Mouse (Mus musculus): ENCODE measurements around the gene Pmpca.

Gene Pmpca

GRCm38 (mm10) chr2:26429851-26430250 lies 40.7 kb downstream of the Pmpca start:
- in situ Hi-C loops (cut with MseI, MboI) = no loop called here

GRCm38 (mm10) chr2:26434791-26435572 lies 45.8 kb downstream of the Pmpca start:
- in situ Hi-C loops (cut with MseI, MboI) = no loop called here

GRCm38 (mm10) chr2:26437221-26437620 lies 48.1 kb downstream of the Pmpca start:
- in situ Hi-C loops (cut with MseI, MboI) = no loop called here

GRCm38 (mm10) chr2:26438373-26438772 lies 49.2 kb downstream of the Pmpca start:
- in situ Hi-C loops (cut with MseI, MboI) = no loop called here

GRCm38 (mm10) chr2:26439671-26440070 lies 50.5 kb downstream of the Pmpca start:
- in situ Hi-C loops (cut with MseI, MboI) = no loop called here

GRCm38 (mm10) chr2:26441261-26441660 lies 52.1 kb downstream of the Pmpca start:
- in situ Hi-C loops (cut with MseI, MboI) = no loop called here

- in situ Hi-C loops (cut with MseI, MboI) = no loop called here
Observed at GRCm38 (mm10) chr2:26441688-26442087, 52.5 kb downstream of the Pmpca start.

GRCm38 (mm10) chr2:26442843-26443242 lies 53.7 kb downstream of the Pmpca start:
- in situ Hi-C loops (cut with MseI, MboI) = no loop called here

- in situ Hi-C loops (cut with MseI, MboI) = no loop called here
Observed at GRCm38 (mm10) chr2:26443876-26444275, 54.7 kb downstream of the Pmpca start.

GRCm38 (mm10) chr2:26444368-26444767 lies 55.2 kb downstream of the Pmpca start:
- in situ Hi-C loops (cut with MseI, MboI) = no loop called here

- in situ Hi-C loops (cut with MseI, MboI) = loop anchor here (5.0 kb wide), 1 partner anchor 117 kb away; no protein-coding TSS in a partner anchor
Observed at GRCm38 (mm10) chr2:26444946-26445665, 56.0 kb downstream of the Pmpca start, which contains the start of gene Sec16a. Sec16a (minus strand) TSS chr2:26445216.

- in situ Hi-C loops (cut with MseI, MboI) = loop anchor here (5.0 kb wide), 1 partner anchor 116 kb away; no protein-coding TSS in a partner anchor
Observed at GRCm38 (mm10) chr2:26445666-26446445, 56.7 kb downstream of the Pmpca start.

- in situ Hi-C loops (cut with MseI, MboI) = loop anchor here (5.0 kb wide), 1 partner anchor 116 kb away; no protein-coding TSS in a partner anchor
Observed at GRCm38 (mm10) chr2:26446671-26447070, 57.5 kb downstream of the Pmpca start.

Data from mouse trophoblast stem cell (cell line).